Mouse (Mus musculus) cerebellum, adult 2 months (tissue): ENCODE measurements around the gene Fbp1.

ENCODE experiments used
- CTCF ChIP-seq: fragments of 200-500 bp; IDR thresholded peaks from 2 replicates; pipeline ENCODE4 v1.5.1; 2011; ENCODE audit warnings: low read depth, mild to moderate bottlenecking, control low read depth, low read length, moderate library complexity, borderline replicate concordance; ENCODE audit not compliant: insufficient read depth
- POLR2A ChIP-seq: fragments of 200-500 bp; IDR thresholded peaks from 2 replicates; pipeline ENCODE4 v1.6.1; 2011; ENCODE audit warnings: low read length, control low read depth, borderline replicate concordance; ENCODE audit not compliant: insufficient read depth

DNA sequence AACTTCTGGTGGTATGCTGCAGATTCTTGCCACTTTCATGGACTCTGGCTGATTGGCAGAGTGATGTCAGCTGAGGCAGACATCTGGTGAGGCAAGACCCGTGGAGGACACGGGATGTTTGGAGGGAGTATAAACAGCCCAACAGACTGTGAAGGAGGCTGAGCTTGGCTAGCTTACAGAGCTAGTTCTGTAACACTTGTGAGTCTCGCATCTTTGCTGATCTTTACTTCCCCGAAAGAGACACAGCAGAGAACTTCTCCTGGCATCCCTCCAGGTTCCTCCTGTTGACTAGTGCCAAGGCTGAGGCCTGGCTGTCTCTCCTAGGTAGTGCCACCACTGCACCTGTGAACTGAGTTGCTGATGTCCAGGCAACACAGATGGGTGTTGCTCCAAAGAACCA, 28.6 kb upstream of the Fbp1 start:
- no peak for TF ChIP-seq CTCF
- TF ChIP-seq POLR2A, result no peak
